Mouse (Mus musculus) liver, embryonic 11.5 days (tissue): ENCODE measurements around the gene Mpzl1. TPM values are rescaled to one million over a fixed set of nuclear protein-coding genes. Genes with fewer than 3 reads are reported as not detected.
A peak's percentile ranks its signal among the peaks of the same experiment; 100 is the strongest.

Source experiments
- ATAC-seq: fragments of 200-750 bp; cut with Nextera tagmentation; replicated peaks from 2 replicates; pipeline ENCODE4 v1.8.0; 2017; ENCODE audit warnings: moderate number of reproducible peaks, mild to moderate bottlenecking, moderate TSS enrichment, moderate library complexity; ENCODE audit not compliant: low FRiP score
- DNase-seq: peaks from one replicate; pipeline ENCODE4 v3.0.0-alpha.2; 2017; ENCODE audit warnings: low spot score
- H3K27ac ChIP-seq: fragments of 300-500 bp; sonication (generic); 2 replicates; pipeline ENCODE4 v1.5.1; 2014; ENCODE audit warnings: mild to moderate bottlenecking, low read depth, low read length, control low read depth
- H3K27me3 ChIP-seq: fragments of 300-500 bp; sonication (generic); replicated peaks from 2 replicates; pipeline ENCODE4 v1.6.1; 2014; ENCODE audit warnings: low read length, mixed read lengths; ENCODE audit not compliant: control insufficient read depth, insufficient read depth
- H3K36me3 ChIP-seq: fragments of 300-500 bp; sonication (generic); 2 replicates; pipeline ENCODE4 v1.6.1; 2014; ENCODE audit warnings: mild to moderate bottlenecking, low read length, moderate library complexity, mixed read lengths; ENCODE audit not compliant: control insufficient read depth, insufficient read depth
- H3K4me1 ChIP-seq: fragments of 300-500 bp; sonication (generic); replicated peaks from 2 replicates; pipeline ENCODE4 v1.6.1; 2014; ENCODE audit warnings: low read length, mixed read lengths; ENCODE audit not compliant: control insufficient read depth, insufficient read depth
- H3K4me2 ChIP-seq: fragments of 300-500 bp; sonication (generic); 2 replicates; pipeline ENCODE4 v1.6.1; 2014; ENCODE audit warnings: mild to moderate bottlenecking, control low read depth, moderate library complexity
- H3K4me3 ChIP-seq: fragments of 300-500 bp; sonication (generic); 2 replicates; pipeline ENCODE4 v1.5.1; 2014; ENCODE audit warnings: low read depth, low read length, control low read depth
- H3K9ac ChIP-seq: fragments of 300-500 bp; sonication (generic); 2 replicates; pipeline ENCODE4 v1.6.1; 2014; ENCODE audit warnings: low read depth, low read length, control low read depth
- H3K9me3 ChIP-seq: fragments of 300-500 bp; sonication (generic); 2 replicates; pipeline ENCODE4 v1.6.1; 2016; ENCODE audit warnings: low read length, inconsistent platforms, mixed read lengths; ENCODE audit not compliant: control insufficient read depth
- WGBS: fragments of 180-500 bp; shearing (Covaris S2); extraction: QIAGEN DNeasy Blood & Tissue Kit; methylation state at CpG from one replicate; pipeline ENCODE4 v1.1.7; 2014; 5-methylcytosine and 5-hydroxymethylcytosine counted together
- polyA plus RNA-seq: library from polyadenylated mRNA; unstranded; fragments of >200 nt; fragmentation: Nextera tagmentation; extraction: Ambion mirVana; gene quantifications from 2 replicates; pipeline ENCODE4 v1.2.1, GENCODE M21; 2014

Mpzl1 gene
- polyA plus RNA-seq, 1 experiment from 2014 or later = 85.7 TPM

DNA sequence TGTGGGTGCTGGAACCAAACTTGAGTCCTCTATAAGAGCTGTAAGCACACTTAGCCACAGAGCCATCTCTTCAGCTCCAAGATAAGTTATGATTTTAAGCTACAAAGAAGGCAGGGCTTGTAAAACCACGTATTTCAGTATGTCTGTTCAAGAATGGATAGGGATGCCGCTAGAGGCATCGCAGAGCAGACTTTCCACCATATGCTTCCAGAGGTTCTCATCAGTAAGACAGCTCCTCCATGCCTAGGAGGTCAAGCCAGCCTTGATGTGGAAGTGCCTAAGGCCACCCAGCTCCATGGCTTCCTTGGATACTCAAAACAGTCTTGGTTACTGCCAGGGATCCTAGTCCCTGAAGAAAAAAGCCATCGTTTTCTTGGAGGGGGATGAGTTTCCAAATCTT, 10.8 kb upstream of the Mpzl1 start:
- Histone ChIP-seq H3K4me2 (no peak overlapping the region), H3K27ac (no peak overlapping the region), H3K9ac (no peak overlapping the region), H3K27me3 (no peaks in the 10 kb centered on the region), H3K9me3 (no peaks in the 10 kb centered on the region), H3K4me3 (no peak overlapping the region), H3K4me1 (peaks cover 4% of the 10 kb centered on the region; the same call in 1 of the 2 replicates), H3K36me3 (peaks cover 2% of the 10 kb centered on the region; the same call in 1 of the 2 replicates)
- DNase-seq (no peak), ATAC-seq (no peak)
- WGBS = 62% methylated on average over 4 of the region's 4 CpGs

GRCm38 (mm10) chr1:165643735-165644134, 9.4 kb upstream of the Mpzl1 start:
- no peak overlapping the region for H3K4me3 ChIP-seq
- peaks cover under 1% of the 10 kb centered on the region; the same call in 1 of the 2 replicates for H3K36me3 ChIP-seq
- H3K4me2 ChIP-seq = no peak overlapping the region
- 69% methylated on average over 5 of the region's 5 CpGs for WGBS
- DNase-seq (no peak), ATAC-seq (no peak)
- H3K27ac ChIP-seq = no peak overlapping the region
- peaks cover 4% of the 10 kb centered on the region; the same call in 1 of the 2 replicates for H3K4me1 ChIP-seq
- no peaks in the 10 kb centered on the region for H3K9me3 ChIP-seq
- H3K9ac ChIP-seq = no peak overlapping the region
- no peaks in the 10 kb centered on the region for H3K27me3 ChIP-seq

GRCm38 (mm10) chr1:165642780-165643311, 8.5 kb upstream of the Mpzl1 start:
- under 1% methylated on average over 16 of the region's 16 CpGs for WGBS
- H3K4me2 ChIP-seq = peak overlapping the region; percentile 86
- no peaks in the 10 kb centered on the region for H3K36me3 ChIP-seq
- peak overlapping the region; percentile 66 for H3K27ac ChIP-seq
- no peaks in the 10 kb centered on the region for H3K9me3 ChIP-seq
- no peaks in the 10 kb centered on the region for H3K27me3 ChIP-seq
- peak overlapping the region; percentile 81 for H3K9ac ChIP-seq
- ATAC-seq (peak; percentile 40), DNase-seq (peak; percentile 69)
- peak overlapping the region; percentile 81 for H3K4me3 ChIP-seq
- H3K4me1 ChIP-seq = peaks cover 4% of the 10 kb centered on the region; the same call in 1 of the 2 replicates

DNA sequence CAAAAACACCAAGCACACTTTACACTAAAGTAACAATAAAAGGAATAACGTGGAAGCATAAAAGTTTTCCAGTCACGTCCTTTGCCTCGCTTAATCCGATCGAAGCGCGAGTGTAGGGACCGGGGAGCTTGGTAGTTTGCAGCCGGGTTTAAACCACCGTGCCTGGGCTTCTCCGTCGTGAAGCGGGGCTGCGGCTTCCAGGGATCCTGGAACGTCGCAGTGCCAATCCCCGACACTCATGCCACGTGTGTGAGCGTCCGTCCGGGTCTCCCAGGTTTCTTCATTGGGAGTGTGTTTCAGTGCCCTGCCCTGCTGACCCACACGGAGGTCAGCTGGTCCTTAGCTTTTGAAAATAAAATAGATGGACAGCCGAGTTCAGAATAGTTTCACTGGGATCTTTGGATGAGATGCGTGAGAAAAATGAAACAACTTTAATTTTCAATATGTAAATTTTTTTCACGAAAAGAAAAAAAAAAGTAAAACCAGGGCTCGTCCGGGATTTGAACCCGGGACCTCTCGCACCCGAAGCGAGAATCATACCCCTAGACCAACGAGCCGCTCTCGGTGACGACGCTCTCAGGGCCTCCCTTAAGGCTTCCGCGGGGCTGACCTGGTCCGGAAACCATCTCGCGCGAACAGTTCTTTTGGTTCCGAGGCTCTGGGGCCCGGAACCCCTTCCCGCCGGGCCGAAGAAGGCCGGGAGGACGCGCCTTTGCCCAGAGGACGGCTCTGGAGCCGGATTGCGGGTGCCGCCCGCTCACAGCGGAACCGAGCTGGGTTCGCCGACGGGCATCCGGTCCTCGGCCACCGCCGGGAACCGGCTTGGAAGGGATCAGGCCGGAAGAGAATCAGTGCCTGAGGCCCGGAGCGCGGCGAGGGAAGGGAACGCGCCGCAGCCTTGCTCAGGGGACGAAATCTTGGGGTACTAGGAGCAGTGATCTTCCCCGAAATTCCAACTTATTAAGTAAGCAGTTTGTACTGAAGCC, 7.7 kb upstream of the Mpzl1 start:
- Histone ChIP-seq H3K9me3 (no peaks in the 10 kb centered on the region), H3K4me2 (peak overlapping the region; percentile 86), H3K9ac (peak overlapping the region; percentile 81), H3K4me3 (peak overlapping the region; percentile 81), H3K27ac (peak overlapping the region; percentile 74), H3K4me1 (peaks cover 4% of the 10 kb centered on the region; the same call in 1 of the 2 replicates), H3K36me3 (no peaks in the 10 kb centered on the region), H3K27me3 (no peaks in the 10 kb centered on the region)
- DNase-seq (peak; percentile 93), ATAC-seq (peak; percentile 79)
- under 1% methylated on average over 75 of the region's 75 CpGs for WGBS

- Histone ChIP-seq H3K36me3 (no peaks in the 10 kb centered on the region), H3K4me3 (peak overlapping the region; percentile 81), H3K27ac (no peak overlapping the region), H3K4me2 (peak overlapping the region; percentile 57), H3K27me3 (no peaks in the 10 kb centered on the region), H3K9ac (peak overlapping the region; percentile 81), H3K9me3 (no peaks in the 10 kb centered on the region), H3K4me1 (peaks cover 5% of the 10 kb centered on the region; the same call in 1 of the 2 replicates)
- ATAC-seq (peak; percentile 73), DNase-seq (peak; percentile 80)
- 5% methylated on average over 16 of the region's 16 CpGs for WGBS
Observed at GRCm38 (mm10) chr1:165641271-165641771, 7.0 kb upstream of the Mpzl1 start.

DNA sequence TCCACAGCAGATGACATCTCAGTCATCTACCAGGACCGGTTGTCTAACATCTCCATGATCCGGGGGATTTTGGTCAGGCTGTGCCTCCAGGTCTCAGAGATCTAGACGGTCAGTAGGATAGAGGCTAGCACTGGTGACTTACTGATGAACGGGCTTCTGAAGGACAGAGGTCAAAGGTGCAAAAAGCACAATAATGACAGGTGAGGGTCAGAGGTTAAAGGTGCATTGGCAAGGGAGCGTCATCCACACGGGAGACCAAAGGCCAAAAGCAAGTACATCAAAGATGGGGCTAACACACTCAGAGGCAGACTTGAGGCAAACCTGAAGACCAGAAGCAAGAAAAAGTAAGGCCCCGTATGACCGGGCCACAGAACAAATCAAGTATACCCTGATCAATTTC, 2.0 kb upstream of the Mpzl1 start:
- no peak overlapping the region for H3K4me2 ChIP-seq
- WGBS = 82% methylated on average over 8 of the region's 8 CpGs

GRCm38 (mm10) chr1:165635055-165635897, 938 bp upstream of the Mpzl1 start:
- H3K9ac ChIP-seq = peak overlapping the region; percentile 61
- whole genome bisulfite sequencing = 30% methylated on average over 17 of the region's 17 CpGs

More for the DNA sequence above, 2.0 kb upstream of the Mpzl1 start:
- no peak for DNase-seq
- no peak for ATAC-seq
- H3K9ac ChIP-seq = no peak overlapping the region
- H3K27ac ChIP-seq = no peak overlapping the region
- H3K9me3 ChIP-seq = no peaks in the 10 kb centered on the region
- H3K4me1 ChIP-seq = peaks cover 24% of the 10 kb centered on the region
- H3K27me3 ChIP-seq = no peaks in the 10 kb centered on the region
- H3K4me3 ChIP-seq = no peak overlapping the region
- no peaks in the 10 kb centered on the region for H3K36me3 ChIP-seq

DNA sequence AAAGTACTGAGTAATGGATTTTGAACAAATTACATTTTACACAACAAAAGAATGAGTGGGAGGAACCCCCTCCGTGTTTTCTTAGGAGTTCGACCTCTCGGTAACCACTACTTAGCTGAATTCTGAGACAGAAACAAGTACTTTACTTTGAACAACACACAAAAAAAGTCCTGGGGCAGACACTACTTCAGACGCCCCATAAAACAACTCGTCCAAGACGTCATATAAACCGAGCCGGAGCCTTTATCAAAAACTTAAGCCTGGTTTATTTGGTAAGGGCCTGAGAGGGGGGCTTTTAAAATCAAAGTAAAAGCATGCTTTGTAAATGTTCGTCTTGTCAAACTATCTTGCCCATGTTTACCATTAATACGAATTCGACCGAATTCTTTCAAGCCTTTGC, 993 bp downstream of the Mpzl1 start:
- H3K9ac ChIP-seq = peak overlapping the region; percentile 61
- H3K4me2 ChIP-seq = peak overlapping the region; percentile 66
- no peaks in the 10 kb centered on the region for H3K9me3 ChIP-seq
- H3K4me1 ChIP-seq = peaks cover 39% of the 10 kb centered on the region
- H3K36me3 ChIP-seq = no peaks in the 10 kb centered on the region
- 15% methylated on average over 12 of the region's 12 CpGs for WGBS
- H3K4me3 ChIP-seq = peak overlapping the region; percentile 61
- DNase-seq (no peak), ATAC-seq (no peak)
- no peak overlapping the region for H3K27ac ChIP-seq
- no peaks in the 10 kb centered on the region for H3K27me3 ChIP-seq

More at GRCm38 (mm10) chr1:165635055-165635897, 938 bp upstream of the Mpzl1 start:
- DNase-seq = no peak
- H3K4me1 ChIP-seq = peaks cover 26% of the 10 kb centered on the region
- H3K9me3 ChIP-seq = no peaks in the 10 kb centered on the region
- peak overlapping the region; percentile 65 for H3K27ac ChIP-seq
- no peaks in the 10 kb centered on the region for H3K36me3 ChIP-seq
- ATAC-seq = 0 out of 2 replicates have a peak, but pooled peaks have one; percentile 3
- H3K4me2 ChIP-seq = peak overlapping the region; percentile 66
- H3K27me3 ChIP-seq = no peaks in the 10 kb centered on the region
- peak overlapping the region; percentile 61 for H3K4me3 ChIP-seq
